Mouse (Mus musculus): Measurements from ENCODE around the gene Ggt6.

Ggt6 gene

DNA sequence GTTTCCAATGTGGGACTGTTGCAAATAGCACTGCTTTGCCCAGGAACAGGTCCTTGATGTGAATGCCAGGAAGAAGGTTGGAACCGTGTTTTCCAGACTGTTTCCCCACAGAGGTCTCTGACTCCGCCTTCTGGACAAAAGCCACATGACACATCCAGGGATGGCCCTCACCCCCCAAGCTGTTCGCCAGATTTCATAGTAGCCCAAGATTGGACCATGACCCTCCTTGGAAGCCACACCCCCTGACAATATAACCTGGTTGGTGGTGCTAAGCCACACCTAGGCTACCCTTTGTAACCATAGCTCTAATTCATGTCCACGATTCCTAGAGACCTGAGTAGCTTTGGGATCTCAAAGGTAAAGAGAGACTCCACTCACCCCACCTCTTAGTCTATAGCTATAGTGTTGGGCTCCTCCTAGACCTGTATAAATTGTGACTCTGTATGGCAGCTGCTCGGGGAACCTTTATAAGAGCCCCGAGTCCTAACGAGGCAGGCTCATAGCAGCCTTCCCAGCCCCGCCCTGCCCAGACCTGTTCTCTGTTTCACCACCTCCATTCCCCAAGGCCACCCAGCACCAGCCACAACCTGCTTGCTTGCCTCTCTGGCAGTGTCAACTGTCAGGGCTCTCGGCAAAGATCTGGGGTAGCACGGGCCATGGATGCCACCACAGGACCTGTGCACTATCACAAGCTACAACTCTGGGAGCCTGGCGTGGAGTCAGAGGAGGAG, at the start of gene Ggt6:
Gene Ggt6, plus strand, starts transcription at position 564 of the 731 bp plus-strand sequence.
- DNase-seq (ENCODE audit: low spot score in 2 of 2): no peak

DNA sequence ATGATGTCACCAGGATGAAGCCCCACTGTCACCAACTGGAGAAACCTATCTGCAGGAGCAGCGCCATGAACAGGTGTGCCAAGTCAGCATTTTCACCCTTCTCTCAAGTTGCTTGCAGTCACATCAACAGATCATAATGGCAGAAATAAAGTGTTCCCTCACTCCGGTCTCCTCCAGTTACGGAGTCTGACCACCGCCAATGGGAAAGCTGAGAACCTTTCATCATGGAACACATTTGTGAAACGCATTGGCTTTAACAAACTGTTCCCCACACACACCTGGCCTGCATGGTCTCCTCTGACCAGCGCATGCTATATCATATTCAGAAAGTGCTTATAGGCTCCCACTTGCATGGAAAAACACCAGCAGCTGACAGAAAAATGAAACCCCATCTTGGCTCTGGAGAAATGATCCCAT, 47.2 kb upstream of the Ggt6 start:
- DNase-seq (ENCODE audit: low spot score in 2 of 2): no peak

DNA sequence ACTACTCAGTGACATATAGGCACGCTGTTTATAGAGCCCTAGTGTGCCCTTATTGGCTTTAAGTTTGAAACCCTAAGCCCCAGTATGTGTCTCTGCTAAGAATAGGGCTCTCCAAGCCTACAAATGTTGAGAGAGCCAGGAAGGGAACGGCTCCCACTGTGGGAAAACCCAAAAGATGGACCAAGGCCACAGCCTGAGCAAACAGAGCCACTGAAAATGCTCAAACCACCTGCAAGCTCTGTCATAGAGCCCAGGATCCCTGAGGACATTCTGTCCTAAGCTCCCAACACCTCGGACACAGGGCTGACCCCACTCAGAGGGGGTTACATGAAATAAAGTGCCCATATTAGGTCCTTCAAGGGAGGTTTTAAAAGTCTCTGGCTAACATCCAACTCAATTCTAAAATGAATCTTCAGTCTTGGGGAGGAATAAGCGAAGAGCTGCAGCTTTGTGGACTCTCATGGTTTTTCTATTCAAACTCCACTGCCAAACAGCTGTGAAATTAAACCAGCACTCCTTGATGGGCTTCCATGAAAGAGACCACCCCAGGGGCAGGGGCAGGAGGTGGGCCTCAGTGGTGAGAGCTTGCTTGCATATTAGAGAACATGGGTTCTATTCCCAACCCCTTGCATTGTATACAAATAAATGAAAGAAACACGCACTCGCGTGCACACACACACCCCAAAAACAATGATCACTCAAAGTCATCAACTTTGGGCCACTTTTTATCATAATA, 45.8 kb upstream of the Ggt6 start:
- DNase-seq (ENCODE audit: low spot score in 2 of 2): no peak

DNA sequence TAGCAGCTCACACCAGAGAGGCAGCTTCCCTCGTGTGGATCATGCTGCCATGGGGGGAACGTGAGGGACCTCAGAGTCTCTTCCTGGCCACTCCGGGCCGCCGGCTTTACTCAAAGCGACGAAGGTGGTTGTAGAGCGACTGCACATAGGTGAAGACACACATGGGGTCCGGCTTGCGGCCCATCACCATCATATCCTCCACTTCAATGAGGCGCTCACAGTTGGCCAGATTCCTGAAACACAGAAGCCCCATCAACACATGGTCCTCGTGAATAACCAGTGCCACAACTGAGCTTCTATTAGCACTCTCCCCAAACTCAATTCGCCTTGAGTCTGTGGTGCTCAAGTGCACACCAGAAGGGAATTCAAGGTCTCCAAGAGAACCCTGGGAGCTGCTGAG, 44.1 kb upstream of the Ggt6 start:
- no peak for DNase-seq (ENCODE audit: low spot score in 2 of 2)

DNA sequence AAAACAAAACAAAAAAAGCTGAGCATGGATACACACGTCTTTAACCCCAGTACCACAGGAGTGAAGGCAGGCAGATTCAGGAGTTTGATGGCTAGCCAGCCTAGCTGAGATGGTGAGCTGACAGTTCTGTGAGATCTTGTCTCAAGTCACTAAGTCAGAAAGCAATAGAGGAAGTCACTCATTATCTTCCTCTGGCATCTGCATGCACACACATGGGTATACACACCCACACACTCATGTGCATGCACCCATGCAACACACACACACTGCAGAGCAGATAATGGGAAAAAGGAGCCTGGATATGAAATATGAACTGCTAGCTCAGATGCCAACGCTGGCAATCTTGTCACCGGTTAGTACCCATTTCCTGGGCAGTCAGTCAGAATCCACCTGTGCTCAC, 42.1 kb upstream of the Ggt6 start:
- no peak for DNase-seq (ENCODE audit: low spot score in 2 of 2)

DNA sequence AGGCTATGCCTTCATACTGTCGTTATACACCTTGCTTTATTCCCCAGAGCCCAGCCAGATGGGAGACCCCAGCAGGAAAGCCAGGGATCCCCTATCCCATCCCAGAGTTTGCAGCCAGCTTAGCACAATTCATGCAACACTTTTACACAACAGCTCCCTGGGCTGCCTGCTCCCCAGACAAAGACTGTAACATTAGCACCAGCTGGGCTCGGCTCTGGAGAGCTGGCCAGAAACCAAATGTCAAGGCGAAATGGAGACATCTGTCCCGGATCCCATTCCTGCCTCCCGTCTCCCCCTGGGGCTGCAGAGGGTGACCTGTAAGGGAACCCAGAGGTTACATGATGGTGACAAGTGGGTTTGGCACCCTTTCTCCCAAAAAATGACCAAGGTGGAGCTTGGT, 41.7 kb upstream of the Ggt6 start:
- no peak for DNase-seq (ENCODE audit: low spot score in 2 of 2)

DNA sequence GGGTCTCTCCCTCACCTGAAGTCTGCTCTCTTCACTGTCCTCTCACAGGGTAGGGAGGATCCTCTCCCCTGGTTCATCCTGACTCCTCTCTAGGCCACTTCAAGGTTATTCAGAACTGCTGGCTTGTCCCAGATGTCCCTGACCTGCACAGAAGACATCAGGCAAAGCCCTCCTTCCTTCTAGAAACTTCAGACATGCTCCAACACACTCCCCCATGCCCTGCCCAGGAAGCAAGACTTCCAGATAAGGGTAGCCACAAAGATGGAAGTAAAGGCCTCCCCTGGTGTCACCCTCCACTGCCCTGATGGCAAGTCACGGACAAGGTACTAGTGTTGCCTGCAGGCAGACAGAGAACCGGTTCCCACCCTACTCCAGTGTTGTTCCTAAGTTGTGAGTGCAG, 40.6 kb upstream of the Ggt6 start:
- DNase-seq (ENCODE audit: low spot score in 2 of 2): no peak

DNA sequence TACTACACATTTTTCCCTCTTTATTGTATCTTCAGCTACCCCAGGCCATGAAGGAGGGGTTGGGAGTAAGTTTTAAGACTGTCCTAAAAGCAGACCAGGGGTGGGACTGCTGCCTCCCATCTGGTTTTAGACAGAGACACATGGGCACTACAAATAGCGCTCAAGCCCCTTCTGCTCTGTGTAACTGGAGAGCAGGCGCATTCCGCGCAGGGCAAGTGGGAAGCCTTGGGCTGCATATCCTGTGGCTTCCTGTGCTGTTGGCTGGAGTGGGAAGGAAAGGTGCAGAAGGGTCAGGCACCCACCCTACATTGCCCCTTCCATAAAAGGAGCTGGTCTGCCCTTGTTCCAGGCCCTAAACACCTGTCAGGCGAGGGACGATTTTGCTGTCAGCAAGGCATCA, 39.7 kb upstream of the Ggt6 start:
- DNase-seq (ENCODE audit: low spot score in 2 of 2): no peak

DNA sequence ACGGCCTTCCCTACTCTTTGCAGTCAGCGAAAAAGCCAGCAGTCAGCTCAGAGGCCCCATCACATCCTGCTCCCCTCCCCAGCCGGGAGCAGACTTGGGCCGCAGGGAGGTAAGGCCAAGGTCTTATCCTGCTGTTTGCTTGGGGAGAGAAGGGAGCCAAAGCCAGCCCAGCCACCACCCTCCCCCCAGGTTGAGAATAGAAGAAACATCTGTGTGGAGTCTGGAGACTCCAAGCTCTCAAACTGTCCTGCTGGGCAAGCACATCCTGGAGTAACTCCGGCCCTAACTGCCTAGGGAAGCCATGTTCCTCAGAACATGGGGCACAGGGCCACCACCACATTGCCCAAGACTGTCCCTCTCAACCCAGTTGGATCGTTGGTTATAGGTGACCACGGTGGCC, 38.7 kb upstream of the Ggt6 start:
- DNase-seq (ENCODE audit: low spot score in 2 of 2): no peak

DNA sequence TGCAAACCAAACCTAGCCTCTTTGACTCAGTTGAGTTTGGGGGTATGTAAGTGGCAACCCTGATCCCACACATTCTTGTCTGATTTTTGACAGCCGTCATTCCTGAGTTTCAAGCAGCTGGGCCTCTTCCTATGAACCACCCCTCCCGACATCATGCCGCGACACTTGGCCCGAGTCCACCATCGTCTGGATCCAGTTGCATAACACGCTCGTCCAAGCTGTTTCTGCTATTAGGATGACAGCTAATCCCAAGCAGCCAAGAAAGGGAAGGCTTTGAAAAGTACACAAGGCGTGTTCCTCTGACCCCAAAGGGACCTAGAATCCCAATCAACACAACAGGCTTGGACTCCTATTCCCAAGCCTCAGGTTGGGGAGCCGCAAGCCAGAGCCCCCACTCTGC, 38.3 kb upstream of the Ggt6 start:
- no peak for DNase-seq (ENCODE audit: low spot score in 2 of 2)

DNA sequence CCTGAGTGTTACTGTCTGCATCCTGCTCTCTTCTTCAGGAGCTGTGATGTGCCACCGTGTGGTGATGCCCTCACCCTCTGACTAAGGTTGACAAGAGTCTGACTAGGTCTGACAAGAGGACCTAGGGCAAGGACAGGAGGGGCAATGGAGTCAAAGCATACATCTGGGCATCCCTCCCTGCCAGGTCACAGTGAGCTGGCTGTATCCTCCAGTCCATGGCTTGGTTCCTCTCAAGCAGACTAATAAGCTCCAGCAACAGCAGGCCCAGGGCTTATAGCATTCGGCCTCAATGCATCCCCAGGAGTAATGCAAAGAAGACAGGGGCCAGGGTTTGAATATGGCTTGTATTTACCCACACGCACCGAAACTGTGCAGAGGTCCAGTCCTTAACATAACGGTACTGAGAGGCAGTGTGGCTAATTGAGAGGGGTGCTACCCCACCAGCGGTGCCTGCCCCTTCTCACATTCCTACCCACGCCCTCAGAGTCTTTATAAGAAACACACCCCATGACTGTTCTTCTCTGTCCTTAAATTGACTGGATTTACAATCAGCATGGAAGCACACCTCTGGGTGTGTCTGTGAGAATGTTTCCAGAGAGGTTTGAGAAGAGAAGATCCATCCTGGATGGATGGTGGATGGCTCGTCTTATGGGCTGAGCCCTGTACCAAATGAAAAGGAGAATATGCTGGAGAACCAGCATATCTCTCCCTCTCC, 37.4 kb upstream of the Ggt6 start:
- DNase-seq (ENCODE audit: low spot score in 2 of 2): no peak

DNA sequence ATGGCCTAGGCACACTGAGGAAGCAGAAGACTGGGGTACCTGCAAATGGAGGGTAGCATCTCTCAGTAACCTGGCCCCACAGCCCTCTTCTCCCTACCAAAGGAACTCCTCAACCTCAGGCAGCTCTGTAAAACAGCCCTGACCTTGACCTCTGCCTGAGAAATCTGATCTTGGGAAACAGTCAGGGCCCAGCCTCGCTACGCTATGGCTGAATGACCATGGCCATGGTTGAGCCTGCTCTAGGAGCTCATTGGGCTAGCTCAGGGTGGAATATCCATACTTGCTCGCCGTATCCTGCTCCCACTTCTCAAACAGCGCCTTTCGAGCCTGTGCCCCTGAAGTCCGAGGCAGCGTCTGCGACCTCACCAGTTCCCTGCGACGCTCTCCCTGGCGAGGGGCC, 34.3 kb upstream of the Ggt6 start:
- DNase-seq (ENCODE audit: low spot score in 2 of 2): no peak

DNA sequence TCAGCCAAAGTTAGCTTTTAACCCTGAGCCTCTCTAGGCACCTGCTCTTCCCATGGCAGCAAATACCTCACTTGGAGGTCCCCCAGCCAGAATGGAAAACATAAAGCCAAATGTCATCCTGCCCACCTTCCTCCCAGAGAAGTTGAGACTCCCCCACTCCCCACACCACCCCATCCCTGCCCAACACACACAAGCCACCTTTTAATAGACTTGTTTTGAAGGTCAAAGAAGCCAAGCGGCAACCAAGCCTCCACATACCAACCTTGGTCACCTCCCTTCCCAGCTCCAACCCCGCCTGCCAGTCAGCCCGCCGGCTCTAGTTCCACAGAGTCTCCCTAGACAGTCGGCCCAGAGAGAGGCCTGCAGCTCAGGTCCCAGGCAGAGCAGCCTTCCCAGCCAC, 33.3 kb upstream of the Ggt6 start:
- no peak for DNase-seq (ENCODE audit: low spot score in 2 of 2)

DNA sequence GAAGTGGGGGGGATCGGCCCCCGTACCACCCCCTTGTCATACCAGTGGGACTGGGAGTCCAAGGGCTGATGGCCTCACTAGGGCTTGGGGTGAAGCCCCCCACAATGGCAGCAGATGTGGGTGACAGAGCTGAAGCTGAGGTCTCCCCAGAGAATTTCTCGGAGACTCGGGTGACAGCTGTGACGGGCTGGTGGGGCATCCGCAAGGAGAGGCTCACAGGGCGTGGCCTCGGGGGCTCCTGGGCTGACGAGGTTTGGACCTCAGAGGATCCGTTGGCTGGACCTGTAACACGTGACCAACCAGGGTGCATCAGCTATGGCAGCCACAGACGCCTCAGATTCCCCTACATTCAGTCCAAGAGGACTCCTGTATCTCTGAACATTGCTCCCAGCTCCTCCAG, 32.4 kb upstream of the Ggt6 start:
- no peak for DNase-seq (ENCODE audit: low spot score in 2 of 2)

DNA sequence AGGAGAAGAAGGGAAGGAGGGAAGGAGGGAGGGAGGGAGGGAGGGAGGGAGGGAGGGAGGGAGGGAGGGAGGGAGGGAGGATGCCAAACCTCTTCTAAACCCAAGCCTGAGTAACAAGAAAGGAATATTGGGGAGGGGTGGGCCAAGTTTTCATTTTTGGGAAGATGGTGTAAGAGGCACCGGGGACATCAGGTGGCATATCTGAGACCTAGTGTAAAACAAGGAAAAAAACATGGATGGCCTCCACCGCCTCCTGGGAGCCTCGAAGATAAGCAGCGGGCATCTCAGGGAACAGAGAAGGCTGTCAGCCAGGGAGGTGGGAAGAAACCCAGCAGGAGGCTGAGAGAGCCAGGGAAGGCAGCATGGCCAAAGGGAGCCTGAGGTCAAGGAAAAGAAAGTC, 29.8 kb upstream of the Ggt6 start:
- no peak for DNase-seq (ENCODE audit: low spot score in 2 of 2)

DNA sequence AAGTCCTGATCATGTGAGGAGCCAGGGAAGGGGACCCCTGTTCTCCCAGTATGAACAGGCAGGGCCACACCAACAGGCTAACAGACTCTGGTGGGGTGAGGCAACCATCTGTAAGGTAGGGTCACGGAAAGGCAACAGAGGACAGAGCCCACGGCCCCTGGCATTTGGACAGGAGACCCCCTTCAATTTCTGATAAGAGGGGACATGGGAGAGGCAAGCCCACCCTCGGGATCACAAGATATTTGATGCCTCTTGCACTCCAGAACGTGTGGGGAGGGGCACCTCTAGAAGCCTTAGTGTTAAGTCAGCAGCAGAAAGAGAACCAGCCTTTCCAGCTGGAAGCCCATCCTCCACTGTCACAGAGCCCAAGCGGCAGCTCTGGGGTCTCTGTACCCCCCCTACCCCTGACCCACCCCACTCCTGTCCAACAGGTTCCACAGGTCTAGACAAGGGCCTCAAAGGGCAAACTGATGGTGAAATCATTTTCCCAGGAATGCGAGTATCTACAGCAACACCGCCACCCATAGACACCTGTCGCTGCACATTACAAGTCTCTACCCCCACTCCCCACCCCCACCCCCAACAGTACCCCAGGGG, 29.1 kb upstream of the Ggt6 start:
- DNase-seq (ENCODE audit: low spot score in 2 of 2): no peak

DNA sequence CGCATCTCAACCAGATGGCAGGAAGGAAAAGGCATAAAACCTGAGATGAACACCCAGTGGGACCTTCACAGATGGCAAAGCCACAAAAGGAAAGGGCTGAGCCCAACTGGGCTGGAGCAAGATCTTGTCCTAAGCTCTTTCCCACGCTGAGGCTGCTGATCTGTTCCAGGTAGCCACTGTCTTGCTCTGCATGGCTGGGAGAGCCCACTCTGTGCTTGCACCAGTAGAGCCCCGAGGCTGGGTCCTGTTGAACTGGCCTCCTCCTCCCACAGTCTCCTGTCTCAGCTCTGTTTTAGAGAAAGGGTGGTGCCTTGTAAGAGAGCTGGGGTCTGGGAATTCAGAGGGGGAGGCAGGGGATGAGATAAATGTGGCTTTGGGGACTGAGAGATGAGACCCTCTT, 28.2 kb upstream of the Ggt6 start:
- DNase-seq (ENCODE audit: low spot score in 2 of 2): no peak

DNA sequence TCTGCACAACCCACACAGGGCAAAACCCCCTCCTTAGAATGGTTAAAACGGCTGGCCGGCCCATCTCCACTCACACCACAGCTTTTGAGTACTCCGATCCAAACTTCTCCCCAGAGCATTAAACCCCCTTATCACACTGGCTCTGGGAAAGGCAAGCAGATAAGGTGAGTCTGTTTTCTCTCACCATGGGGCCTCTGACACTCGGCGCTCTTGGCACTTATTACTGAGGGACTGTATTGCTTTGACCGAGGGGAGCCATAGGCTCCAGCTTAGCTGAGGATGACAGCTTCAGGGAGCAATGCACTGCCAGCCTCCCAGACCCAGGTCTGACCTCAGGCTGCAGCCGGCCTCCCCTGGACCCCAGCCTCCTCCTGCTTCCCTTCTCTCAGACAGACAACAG, 27.8 kb upstream of the Ggt6 start:
- no peak for DNase-seq (ENCODE audit: low spot score in 2 of 2)

DNA sequence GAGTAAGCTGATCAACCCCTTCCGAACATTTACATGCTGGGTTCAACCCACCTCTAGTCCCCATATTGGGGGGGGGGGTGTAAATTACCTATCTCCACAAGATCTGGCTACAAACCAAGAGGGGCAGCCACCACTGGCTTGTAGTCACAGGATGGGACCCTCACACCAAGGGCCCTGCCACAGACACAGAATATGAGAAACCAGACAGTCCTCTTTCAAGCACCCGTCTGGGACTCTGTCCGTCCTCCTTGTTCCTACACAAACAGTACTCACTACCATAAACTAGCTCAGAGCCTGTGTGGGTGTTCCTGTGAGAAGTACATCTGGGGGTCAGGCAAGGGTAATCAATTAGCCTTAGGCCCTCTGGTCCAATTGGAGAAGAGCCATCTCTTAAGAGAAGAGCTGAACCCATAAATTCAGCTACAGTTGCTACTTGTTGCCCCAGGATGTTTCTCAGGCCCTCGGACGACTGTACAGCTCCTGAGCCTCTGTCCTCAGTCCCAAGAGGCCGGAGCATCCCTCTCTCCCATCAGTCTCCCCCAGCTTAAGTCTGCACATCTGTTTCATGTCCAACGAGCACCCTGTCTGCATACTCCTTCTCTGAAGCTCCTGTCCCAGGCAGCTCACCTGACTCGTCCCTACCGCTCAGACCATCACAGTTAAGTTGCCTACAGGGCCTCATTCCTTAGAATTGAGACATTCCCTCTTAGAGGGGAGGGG, 26.7 kb upstream of the Ggt6 start:
- DNase-seq (ENCODE audit: low spot score in 2 of 2): no peak

DNA sequence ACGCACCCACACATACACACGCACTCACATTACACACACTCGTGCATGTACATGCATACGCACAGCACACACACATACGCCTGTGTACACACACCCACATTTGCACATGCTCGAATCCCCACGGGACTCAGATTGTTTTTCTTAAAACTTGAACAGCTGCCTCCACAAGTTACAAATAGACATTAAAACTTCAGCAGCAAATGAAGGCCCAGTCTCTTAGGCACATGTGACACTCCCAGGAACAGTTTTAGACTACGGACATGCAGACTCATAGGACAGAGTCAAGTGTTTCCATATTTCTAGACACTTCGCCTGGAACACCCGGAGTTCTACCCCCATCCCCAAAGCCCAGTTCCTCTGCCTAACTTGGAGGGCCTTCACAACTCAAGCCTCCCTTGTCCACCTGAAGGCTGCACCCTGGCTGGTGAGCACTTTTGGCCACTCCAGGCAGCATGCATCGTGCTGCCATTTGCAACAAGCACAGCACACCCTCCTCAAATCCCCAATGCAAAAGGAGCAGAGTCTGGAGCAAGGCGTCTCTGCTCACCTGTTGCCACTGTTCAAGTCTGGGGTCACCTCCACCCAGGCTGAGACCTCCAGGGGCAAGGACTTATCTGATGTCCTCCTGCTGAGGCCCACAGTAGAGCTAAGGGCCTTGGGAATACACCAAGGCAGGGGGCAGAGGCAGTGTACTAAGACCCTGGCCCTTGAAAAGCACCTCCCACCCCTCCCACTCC, 25.5 kb upstream of the Ggt6 start:
- no peak for DNase-seq (ENCODE audit: low spot score in 2 of 2)

DNA sequence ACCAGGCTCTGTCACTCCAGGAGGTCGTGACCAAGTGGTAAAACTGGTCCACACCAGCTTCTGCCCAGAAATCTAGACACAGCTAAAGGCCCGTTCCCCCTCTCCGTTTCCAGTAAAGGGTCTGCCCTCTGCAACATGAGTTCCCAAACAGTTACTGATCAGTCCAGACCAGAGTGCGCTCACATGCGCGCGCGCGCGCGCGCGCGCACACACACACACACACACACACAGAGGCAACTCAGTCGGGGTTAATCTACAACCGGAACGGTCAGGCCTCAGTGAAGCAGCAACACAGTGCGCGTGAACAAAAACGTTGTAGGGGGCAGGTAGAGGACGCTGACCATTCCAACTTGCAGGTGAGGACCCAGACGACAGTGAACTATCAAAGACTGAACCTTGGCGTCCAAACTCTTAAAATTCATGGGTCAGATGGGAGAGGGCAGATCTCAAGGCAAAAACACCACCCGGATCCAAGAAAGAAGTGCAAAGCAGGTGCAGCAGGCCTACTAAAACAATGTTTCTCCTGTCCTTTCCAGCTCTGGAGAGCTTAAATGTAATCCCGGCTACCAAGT, 24.7 kb upstream of the Ggt6 start:
- no peak for DNase-seq (ENCODE audit: low spot score in 2 of 2)
